Mouse (Mus musculus) fibroblast of lung, adult 2 months (primary cell): Measurements from ENCODE around the gene Tmem205.

Source experiments
- DNase-seq: peaks from one replicate; pipeline ENCODE4 v3.0.0-alpha.2; 2011; ENCODE audit warnings: low read depth

Tmem205 gene

GRCm38 (mm10) chr9:21927208-21927753 lies at the start of gene Tmem205, which contains the start of gene Ccdc159:
TSS of gene Tmem205 (minus strand) at chr9:21927556.
TSS of gene Ccdc159 (plus strand) at chr9:21927471.
- DNase-seq: peak; percentile 97

- no peak for DNase-seq
Observed at GRCm38 (mm10) chr9:21976626-21977175, 49.3 kb upstream of the Tmem205 start.

- DNase-seq: no peak
Observed at GRCm38 (mm10) chr9:21969304-21969703, 41.9 kb upstream of the Tmem205 start.

GRCm38 (mm10) chr9:21968883-21969282 lies 41.5 kb upstream of the Tmem205 start:
- no peak for DNase-seq

- DNase-seq: no peak
Observed at GRCm38 (mm10) chr9:21963417-21963816, 36.1 kb upstream of the Tmem205 start, which contains the start of gene Epor. TSS of gene Epor (minus strand) at chr9:21963506.

- peak; percentile 5 for DNase-seq
Observed at GRCm38 (mm10) chr9:21962416-21963059, 35.2 kb upstream of the Tmem205 start.

- DNase-seq: no peak
Observed at GRCm38 (mm10) chr9:21962010-21962409, 34.7 kb upstream of the Tmem205 start.

- DNase-seq: no peak
Observed at GRCm38 (mm10) chr9:21961366-21961980, 34.1 kb upstream of the Tmem205 start.

GRCm38 (mm10) chr9:21960558-21961208 lies 33.3 kb upstream of the Tmem205 start:
- DNase-seq: no peak

GRCm38 (mm10) chr9:21960135-21960534 lies 32.8 kb upstream of the Tmem205 start:
- DNase-seq: no peak

- no peak for DNase-seq
Observed at GRCm38 (mm10) chr9:21959244-21959643, 31.9 kb upstream of the Tmem205 start.

GRCm38 (mm10) chr9:21958372-21958771 lies 31.0 kb upstream of the Tmem205 start:
- no peak for DNase-seq

- peak; percentile 98 for DNase-seq
Observed at GRCm38 (mm10) chr9:21955570-21956281, 28.4 kb upstream of the Tmem205 start, which contains the start of gene Swsap1. TSS of gene Swsap1 (plus strand) at chr9:21955755.

GRCm38 (mm10) chr9:21955225-21955569 lies 27.8 kb upstream of the Tmem205 start:
- no peak for DNase-seq

GRCm38 (mm10) chr9:21954635-21955034 lies 27.3 kb upstream of the Tmem205 start:
- no peak for DNase-seq

- DNase-seq: no peak
Observed at GRCm38 (mm10) chr9:21953600-21953999, 26.2 kb upstream of the Tmem205 start.

GRCm38 (mm10) chr9:21951977-21952376 lies 24.6 kb upstream of the Tmem205 start:
- no peak for DNase-seq

GRCm38 (mm10) chr9:21950322-21950721 lies 23.0 kb upstream of the Tmem205 start:
- no peak for DNase-seq

GRCm38 (mm10) chr9:21948790-21949189 lies 21.4 kb upstream of the Tmem205 start:
- DNase-seq: no peak

- no peak for DNase-seq
Observed at GRCm38 (mm10) chr9:21948146-21948545, 20.8 kb upstream of the Tmem205 start.

- no peak for DNase-seq
Observed at GRCm38 (mm10) chr9:21947540-21948130, 20.3 kb upstream of the Tmem205 start.
